Comparison of ENCODE assay signal across 8 mouse cellular contexts in the genomic region with DNA sequence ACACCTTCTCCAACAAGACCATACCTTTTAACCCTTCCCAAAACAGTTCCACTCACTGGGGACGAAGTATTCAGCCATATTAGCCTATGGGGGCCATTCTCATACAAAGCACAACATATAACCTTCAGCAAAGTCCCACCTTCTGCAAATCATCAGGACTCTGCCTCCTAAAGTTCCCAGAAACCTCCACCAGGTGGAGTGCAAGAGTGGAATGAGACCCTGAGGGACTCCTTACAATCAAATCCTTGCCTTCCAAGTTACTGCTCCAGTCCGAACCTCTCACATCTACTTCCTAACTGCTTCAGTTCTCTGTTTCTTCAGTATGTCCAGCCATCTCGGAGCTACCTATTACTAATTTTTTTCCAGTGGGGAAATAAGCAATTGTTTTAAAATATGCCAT.
DNase-seq lines count a peak whose midpoint lies in the region; ATAC-seq and TF ChIP-seq lines count a peak whose summit lies in the region.

No protein-coding gene starts in this region.

- peak; percentile 45 for ATAC-seq in forebrain, embryonic 13.5 days
- no peak for ATAC-seq in monocyte, adult 5-6 weeks (replicated peaks; ENCODE audit: insufficient number of reproducible peaks, low FRiP score, low TSS enrichment, poor library complexity, severe bottlenecking)

- no peak overlapping the region for H3K9ac ChIP-seq in forebrain, embryonic 13.5 days

- H3K9me3 ChIP-seq in forebrain, embryonic 13.5 days (replicated peaks) = no peaks in the 10 kb centered on the region
- no peaks in the 10 kb centered on the region for H3K9me3 ChIP-seq in forebrain, embryonic 10.5 days

- no peak overlapping the region for H3K4me2 ChIP-seq in forebrain, embryonic 13.5 days

- no peaks in the 10 kb centered on the region for H3K4me1 ChIP-seq in forebrain, embryonic 13.5 days
- H3K4me1 ChIP-seq in forebrain, embryonic 10.5 days = no peaks in the 10 kb centered on the region
- H3K4me1 ChIP-seq in thymus, adult 2 months (replicated peaks; ENCODE audit: control insufficient read depth, insufficient read depth, low read length) = no peaks in the 10 kb centered on the region

- peak; percentile 72 for TF ChIP-seq CTCF in left cerebral cortex, adult 2 months (IDR thresholded peaks at IDR 0.05)
- no peak for TF ChIP-seq CTCF in thymus, adult 2 months (IDR thresholded peaks at IDR 0.05; ENCODE audit: borderline replicate concordance, control insufficient read depth, extremely low read depth, insufficient read depth, low read length, poor library complexity)

- no peaks in the 10 kb centered on the region for H3K36me3 ChIP-seq in forebrain, embryonic 13.5 days (ENCODE audit: poor library complexity, severe bottlenecking)
- H3K36me3 ChIP-seq in forebrain, embryonic 10.5 days (replicated peaks) = no peaks in the 10 kb centered on the region
- H3K36me3 ChIP-seq in thymus, adult 2 months (ENCODE audit: control insufficient read depth, insufficient read depth, low read length) = no peaks in the 10 kb centered on the region

- no peaks in the 10 kb centered on the region for H3K27me3 ChIP-seq in forebrain, embryonic 13.5 days
- H3K27me3 ChIP-seq in forebrain, embryonic 10.5 days (ENCODE audit: poor library complexity, severe bottlenecking) = no peaks in the 10 kb centered on the region
- H3K27me3 ChIP-seq in thymus, adult 2 months (ENCODE audit: control insufficient read depth, insufficient read depth, low read length) = no peaks in the 10 kb centered on the region

- intact Hi-C loops in left cerebral cortex, adult 2 months (cut with DNase I) = loop anchor here (1.0 to 10.0 kb wide), 3 partner anchors 181 to 404 kb away; no protein-coding TSS in a partner anchor

- H3K27ac ChIP-seq in forebrain, embryonic 13.5 days = no peak overlapping the region
- H3K27ac ChIP-seq in forebrain, embryonic 10.5 days = no peak overlapping the region
- no peak overlapping the region for H3K27ac ChIP-seq in left cerebral cortex, adult 2 months
- no peak overlapping the region for H3K27ac ChIP-seq in thymus, adult 2 months (ENCODE audit: control insufficient read depth, insufficient read depth, low read length)

- H3K4me3 ChIP-seq in forebrain, embryonic 13.5 days = no peak overlapping the region
- no peak overlapping the region for H3K4me3 ChIP-seq in forebrain, embryonic 10.5 days
- no peak overlapping the region for H3K4me3 ChIP-seq in left cerebral cortex, adult 2 months
- H3K4me3 ChIP-seq in thymus, adult 2 months (ENCODE audit: control insufficient read depth, insufficient read depth, low read length) = no peak overlapping the region

- TF ChIP-seq POLR2A in thymus, adult 2 months (IDR thresholded peaks at IDR 0.05; ENCODE audit: control insufficient read depth, extremely low read depth, insufficient read depth, low read length, poor library complexity) = no peak

- 51% methylated on average over 3 of the region's 3 CpGs for WGBS in forebrain, embryonic 13.5 days
- WGBS in forebrain, embryonic 10.5 days = 54% methylated on average over 3 of the region's 3 CpGs
- 60% methylated on average over 3 of the region's 3 CpGs for WGBS in thymus, adult 2 months

- no peak for DNase-seq in forebrain, embryonic 10.5 days (ENCODE audit: extremely low spot score, low spot score)
- DNase-seq in left cerebral cortex, adult 2 months (ENCODE audit: extremely low spot score in 1 of 2, low spot score in 2 of 2) = peak; percentile 27 to 61
- no peak for DNase-seq in left cerebral cortex, adult 11 months (ENCODE audit: low spot score)
- peak; percentile 14 for DNase-seq in WW6 (ENCODE audit: low read depth, low spot score)
- DNase-seq in layer of hippocampus, postnatal 36 days = peak; percentile 4 to 10
- DNase-seq in thymus, adult 2 months = no peak

Comparison
In these comparisons a context has a peak if more than half of its experiments do, and no peak if none do; other contexts are left out.
1. DNase-seq: peak in left cerebral cortex, adult 2 months (2 of 2), WW6 (single experiment) and layer of hippocampus, postnatal 36 days (2 of 2); none in forebrain, embryonic 10.5 days (single experiment), left cerebral cortex, adult 11 months (single experiment) and thymus, adult 2 months (single experiment).